Mouse (Mus musculus) ES-Bruce4 (cell line): ENCODE results near the gene C8a. TPM values are rescaled to one million over a fixed set of nuclear protein-coding genes. Genes with fewer than 3 reads are reported as not detected.

Experiments
- H3K27ac ChIP-seq: 2 replicates; pipeline ENCODE4 v1.5.1; 2012; ENCODE audit warnings: low read length, inconsistent platforms; ENCODE audit not compliant: insufficient read depth
- H3K27me3 ChIP-seq: 2 replicates; pipeline ENCODE4 v1.6.1; 2012; ENCODE audit warnings: mild to moderate bottlenecking, low read length, inconsistent platforms; ENCODE audit not compliant: control insufficient read depth, poor library complexity, insufficient read depth, severe bottlenecking
- H3K36me3 ChIP-seq: 2 replicates; pipeline ENCODE4 v1.6.1; 2012; ENCODE audit warnings: inconsistent platforms, mild to moderate bottlenecking, low read length, moderate library complexity; ENCODE audit not compliant: control insufficient read depth, poor library complexity, insufficient read depth, severe bottlenecking
- H3K4me1 ChIP-seq: one replicate; pipeline ENCODE4 v1.8.1; 2011; ENCODE audit warnings: low read length; ENCODE audit not compliant: control insufficient read depth, insufficient read depth
- H3K4me3 ChIP-seq: 2 replicates; pipeline ENCODE4 v1.5.1; 2011; ENCODE audit warnings: low read depth, mild to moderate bottlenecking, low read length
- H3K9ac ChIP-seq: 2 replicates; pipeline ENCODE4 v1.6.1; 2012; ENCODE audit warnings: low read depth, mild to moderate bottlenecking, inconsistent platforms; ENCODE audit not compliant: poor library complexity, severe bottlenecking
- H3K9me3 ChIP-seq: replicated peaks from 2 replicates; pipeline ENCODE4 v1.6.1; 2012; ENCODE audit warnings: mild to moderate bottlenecking, low read length, inconsistent platforms; ENCODE audit not compliant: control insufficient read depth, poor library complexity, insufficient read depth, severe bottlenecking
- CTCF ChIP-seq: IDR thresholded peaks from one replicate; pipeline ENCODE4 v1.8.1; 2011; ENCODE audit warnings: low read depth, low read length
- EP300 ChIP-seq: IDR thresholded peaks from 2 replicates; pipeline ENCODE4 v1.6.1; 2011; ENCODE audit warnings: low read depth, low read length; ENCODE audit not compliant: insufficient read depth
- POLR2A ChIP-seq: IDR thresholded peaks from one replicate; pipeline ENCODE4 v1.8.1; 2011; ENCODE audit warnings: low read length; ENCODE audit not compliant: insufficient read depth
- polyA plus RNA-seq: library from polyadenylated mRNA; stranded (reverse); fragments of >200 nt; gene quantifications from 2 replicates; pipeline ENCODE4 v1.2.4, GENCODE M21; 2011; ENCODE audit warnings: low read depth; ENCODE audit not compliant: missing spikeins, insufficient read depth, insufficient read length

Gene C8a
- polyA plus RNA-seq, 1 experiment = not detected

- Histone ChIP-seq H3K36me3 (no peaks in the 10 kb centered on the region), H3K4me3 (no peak overlapping the region), H3K9me3 (peaks cover 3% of the 10 kb centered on the region; the same call in 1 of the 2 replicates), H3K27me3 (no peaks in the 10 kb centered on the region), H3K9ac (no peak overlapping the region), H3K4me1 (no peaks in the 10 kb centered on the region), H3K27ac (no peak overlapping the region)
- no peak for TF ChIP-seq EP300
- no peak for TF ChIP-seq CTCF
- no peak for TF ChIP-seq POLR2A
These were observed 41.1 kb downstream of the C8a start for GRCm38 (mm10) chr4:104835096-104835495.

GRCm38 (mm10) chr4:104828939-104829338, 47.3 kb downstream of the C8a start:
- Histone ChIP-seq H3K9me3 (peaks cover 3% of the 10 kb centered on the region; the same call in 1 of the 2 replicates), H3K36me3 (no peaks in the 10 kb centered on the region), H3K4me1 (no peaks in the 10 kb centered on the region), H3K4me3 (no peak overlapping the region), H3K27me3 (no peaks in the 10 kb centered on the region), H3K27ac (no peak overlapping the region), H3K9ac (no peak overlapping the region)
- TF ChIP-seq EP300 (no peak), POLR2A (no peak), CTCF (no peak)

GRCm38 (mm10) chr4:104824381-104825077, 51.7 kb downstream of the C8a start:
- no peak overlapping the region for H3K27ac ChIP-seq
- TF ChIP-seq CTCF (no peak), EP300 (no peak), POLR2A (no peak)
- no peaks in the 10 kb centered on the region for H3K36me3 ChIP-seq
- H3K4me3 ChIP-seq = no peak overlapping the region
- no peaks in the 10 kb centered on the region for H3K9me3 ChIP-seq
- H3K27me3 ChIP-seq = no peaks in the 10 kb centered on the region; the same call in 1 of the 2 replicates
- H3K9ac ChIP-seq = no peak overlapping the region
- no peaks in the 10 kb centered on the region for H3K4me1 ChIP-seq

GRCm38 (mm10) chr4:104823597-104824101, 52.5 kb downstream of the C8a start:
- no peaks in the 10 kb centered on the region for H3K4me1 ChIP-seq
- no peaks in the 10 kb centered on the region; the same call in 1 of the 2 replicates for H3K27me3 ChIP-seq
- no peak overlapping the region for H3K4me3 ChIP-seq
- no peaks in the 10 kb centered on the region for H3K9me3 ChIP-seq
- no peaks in the 10 kb centered on the region for H3K36me3 ChIP-seq
- no peak overlapping the region for H3K9ac ChIP-seq
- H3K27ac ChIP-seq = no peak overlapping the region
- TF ChIP-seq CTCF = no peak
- TF ChIP-seq POLR2A = no peak
- TF ChIP-seq EP300 = no peak

GRCm38 (mm10) chr4:104819891-104820290, 56.3 kb downstream of the C8a start:
- TF ChIP-seq POLR2A (no peak), CTCF (no peak), EP300 (no peak)
- H3K27ac ChIP-seq = no peak overlapping the region
- H3K9me3 ChIP-seq = no peaks in the 10 kb centered on the region; the same call in 1 of the 2 replicates
- H3K4me3 ChIP-seq = no peak overlapping the region
- no peaks in the 10 kb centered on the region for H3K4me1 ChIP-seq
- H3K27me3 ChIP-seq = no peaks in the 10 kb centered on the region; the same call in 1 of the 2 replicates
- no peaks in the 10 kb centered on the region for H3K36me3 ChIP-seq
- no peak overlapping the region for H3K9ac ChIP-seq

- H3K36me3 ChIP-seq = no peaks in the 10 kb centered on the region
- H3K4me3 ChIP-seq = no peak overlapping the region
- H3K27ac ChIP-seq = no peak overlapping the region
- H3K4me1 ChIP-seq = no peaks in the 10 kb centered on the region
- TF ChIP-seq EP300 (no peak), POLR2A (no peak), CTCF (no peak)
- H3K27me3 ChIP-seq = no peaks in the 10 kb centered on the region; the same call in 1 of the 2 replicates
- no peaks in the 10 kb centered on the region; the same call in 1 of the 2 replicates for H3K9me3 ChIP-seq
- no peak overlapping the region for H3K9ac ChIP-seq
These were observed 57.2 kb downstream of the C8a start for GRCm38 (mm10) chr4:104818986-104819385.
